Mouse (Mus musculus): ENCODE measurements around the gene Cd8a.
"Not testable (repeated sequence)": the region's sequence is repeated elsewhere in the genome, so short reads cannot be mapped to it uniquely, and the experiment has no call there.

Cd8a gene

GRCm38 (mm10) chr6:71373249-71373775, at the start of gene Cd8a:
Gene Cd8a (plus strand): TSS chr6:71373427.
- no peak for DNase-seq (ENCODE audit: inconsistent age in 2 of 2, low spot score in 1 of 2)

- no peak for DNase-seq (ENCODE audit: inconsistent age in 2 of 2, low spot score in 1 of 2)
Observed at GRCm38 (mm10) chr6:71324816-71325215, 48.4 kb upstream of the Cd8a start.

- DNase-seq (ENCODE audit: inconsistent age in 2 of 2, low spot score in 1 of 2) = no peak
Observed at GRCm38 (mm10) chr6:71329881-71330280, 43.3 kb upstream of the Cd8a start.

- no peak for DNase-seq (ENCODE audit: inconsistent age in 2 of 2, low spot score in 1 of 2)
Observed at GRCm38 (mm10) chr6:71330486-71330885, 42.7 kb upstream of the Cd8a start.

- not testable (repeated sequence) for DNase-seq (ENCODE audit: inconsistent age in 2 of 2, low spot score in 1 of 2)
Observed at GRCm38 (mm10) chr6:71331491-71331890, 41.7 kb upstream of the Cd8a start.

- DNase-seq (ENCODE audit: inconsistent age in 2 of 2, low spot score in 1 of 2) = no peak
Observed at GRCm38 (mm10) chr6:71332236-71332965, 40.8 kb upstream of the Cd8a start.

GRCm38 (mm10) chr6:71333031-71333430, 40.2 kb upstream of the Cd8a start:
- no peak for DNase-seq (ENCODE audit: inconsistent age in 2 of 2, low spot score in 1 of 2)

GRCm38 (mm10) chr6:71333578-71334273, 39.5 kb upstream of the Cd8a start:
- no peak for DNase-seq (ENCODE audit: inconsistent age in 2 of 2, low spot score in 1 of 2)

GRCm38 (mm10) chr6:71337666-71338065, 35.6 kb upstream of the Cd8a start:
- no peak for DNase-seq (ENCODE audit: inconsistent age in 2 of 2, low spot score in 1 of 2)

- DNase-seq (ENCODE audit: inconsistent age in 2 of 2, low spot score in 1 of 2) = no peak
Observed at GRCm38 (mm10) chr6:71338941-71339340, 34.3 kb upstream of the Cd8a start.

GRCm38 (mm10) chr6:71339351-71339750, 33.9 kb upstream of the Cd8a start:
- no peak for DNase-seq (ENCODE audit: inconsistent age in 2 of 2, low spot score in 1 of 2)

- no peak for DNase-seq (ENCODE audit: inconsistent age in 2 of 2, low spot score in 1 of 2)
Observed at GRCm38 (mm10) chr6:71341179-71341578, 32.0 kb upstream of the Cd8a start.

GRCm38 (mm10) chr6:71348006-71348405, 25.2 kb upstream of the Cd8a start:
- no peak for DNase-seq (ENCODE audit: inconsistent age in 2 of 2, low spot score in 1 of 2)

- no peak for DNase-seq (ENCODE audit: inconsistent age in 2 of 2, low spot score in 1 of 2)
Observed at GRCm38 (mm10) chr6:71351201-71351600, 22.0 kb upstream of the Cd8a start.

GRCm38 (mm10) chr6:71352201-71352600, 21.0 kb upstream of the Cd8a start:
- DNase-seq (ENCODE audit: inconsistent age in 2 of 2, low spot score in 1 of 2) = no peak

- no peak for DNase-seq (ENCODE audit: inconsistent age in 2 of 2, low spot score in 1 of 2)
Observed at GRCm38 (mm10) chr6:71352866-71353427, 20.3 kb upstream of the Cd8a start.

GRCm38 (mm10) chr6:71353722-71354121, 19.5 kb upstream of the Cd8a start:
- no peak for DNase-seq (ENCODE audit: inconsistent age in 2 of 2, low spot score in 1 of 2)

- no peak for DNase-seq (ENCODE audit: inconsistent age in 2 of 2, low spot score in 1 of 2)
Observed at GRCm38 (mm10) chr6:71357493-71357892, 15.7 kb upstream of the Cd8a start.

GRCm38 (mm10) chr6:71360221-71360620, 13.0 kb upstream of the Cd8a start:
- DNase-seq (ENCODE audit: inconsistent age in 2 of 2, low spot score in 1 of 2) = no peak

- DNase-seq (ENCODE audit: inconsistent age in 2 of 2, low spot score in 1 of 2) = no peak
Observed at GRCm38 (mm10) chr6:71360751-71361150, 12.5 kb upstream of the Cd8a start.

GRCm38 (mm10) chr6:71361156-71361670, 12.0 kb upstream of the Cd8a start:
- DNase-seq (ENCODE audit: inconsistent age in 2 of 2, low spot score in 1 of 2) = no peak

GRCm38 (mm10) chr6:71363995-71364394, 9.2 kb upstream of the Cd8a start:
- DNase-seq (ENCODE audit: inconsistent age in 2 of 2, low spot score in 1 of 2) = no peak

Measured in adrenal gland, adult (tissue).